Mouse (Mus musculus): ENCODE data around the gene Ccdc115. TPM values are rescaled to one million over a fixed set of nuclear protein-coding genes. Genes with fewer than 3 reads are reported as not detected.

Gene Ccdc115
- total RNA-seq (2021): 10 to 100 TPM; 16.7 to 18.7 TPM
- long read RNA-seq, experiment 1, transcript Ccdc115-201 (5 exons, 1,705 nt): major isoform, 33 of 33 reads
- long read RNA-seq, experiment 1, partial matches to known transcripts: 0 of 33 reads
- long read RNA-seq, experiment 1, other reads (novel, unspliced or antisense): 0 of 33 reads
- long read RNA-seq, experiment 2, transcript Ccdc115-201 (5 exons, 1,705 nt): major isoform, 24 of 28 reads
- long read RNA-seq, experiment 2, partial matches to known transcripts: 3 of 28 reads
- long read RNA-seq, experiment 2, other reads (novel, unspliced or antisense): 1 of 28 reads

DNA sequence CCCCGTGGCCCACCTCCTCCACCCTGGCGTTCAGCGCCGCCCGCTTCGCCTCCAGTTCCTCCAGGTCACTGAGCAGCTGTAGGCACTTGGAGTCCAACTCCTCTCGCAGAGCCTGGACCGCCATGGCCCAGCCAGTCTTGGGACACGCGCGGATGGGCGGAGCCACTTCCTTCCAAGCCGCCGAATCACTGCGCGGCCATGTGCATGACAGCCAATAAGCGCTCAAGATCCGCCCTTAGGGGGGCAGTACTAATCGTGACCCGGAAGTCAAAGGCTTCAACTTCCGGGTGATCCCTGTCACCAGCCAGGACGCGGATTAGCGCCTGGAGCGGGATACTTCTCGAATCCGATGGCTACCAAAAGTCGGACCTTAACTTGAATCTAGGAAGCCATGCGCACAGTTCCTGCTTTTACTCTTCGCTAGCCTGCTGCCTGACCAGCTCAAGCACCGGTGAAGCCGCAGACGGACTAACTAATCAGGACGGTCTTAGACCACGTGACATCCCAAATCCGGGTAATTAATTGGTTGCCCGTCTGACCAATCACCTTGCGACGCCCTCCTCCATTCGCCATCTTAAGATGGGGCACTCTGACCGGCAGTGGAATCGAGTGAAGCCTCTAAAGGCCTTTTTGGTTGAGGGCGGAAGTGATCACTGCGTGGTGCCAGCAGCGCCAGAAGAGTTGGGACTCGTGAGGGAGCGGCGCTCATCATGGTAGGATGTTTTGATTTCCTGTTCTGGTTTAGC is at the start of gene Ccdc115, which contains the start of gene Imp4:
TSS of gene Ccdc115 (minus strand) at position 458 of the 746 bp plus-strand sequence.
TSS of gene Imp4 (plus strand) at position 637 of the 746 bp plus-strand sequence.
- intact Hi-C loops (cut with DNase I): no loop called here
- DNase-seq (ENCODE audit: low spot score in 2 of 2): peak; percentile 95 to 98

DNA sequence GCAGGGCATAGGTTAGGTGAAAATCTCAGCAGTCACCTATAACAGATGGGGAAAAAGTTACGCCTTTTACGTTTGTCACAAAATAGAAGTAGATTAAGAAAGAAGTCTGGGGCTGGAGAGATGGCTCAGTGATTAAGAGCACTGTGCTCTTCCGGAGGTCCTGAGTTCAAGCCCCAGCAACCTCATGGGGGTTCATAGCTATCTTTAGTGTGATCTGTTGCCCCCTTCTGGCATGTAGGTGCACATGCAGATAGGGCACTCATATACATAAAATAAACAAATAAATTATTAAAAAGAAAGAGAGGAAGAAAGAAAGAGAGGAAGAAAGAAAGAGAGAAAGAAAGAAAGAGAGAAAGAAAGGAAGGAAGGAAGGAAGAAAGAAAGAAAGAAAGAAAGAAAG is 47.9 kb upstream of the Ccdc115 start:
- no peak for DNase-seq (ENCODE audit: low spot score in 2 of 2)
- intact Hi-C loops (cut with DNase I): no loop called here

- intact Hi-C loops (cut with DNase I): no loop called here
- DNase-seq (ENCODE audit: low spot score in 2 of 2): peak; percentile 65 to 70
Observed at GRCm38 (mm10) chr1:34485461-34486188, 46.2 kb upstream of the Ccdc115 start.

DNA sequence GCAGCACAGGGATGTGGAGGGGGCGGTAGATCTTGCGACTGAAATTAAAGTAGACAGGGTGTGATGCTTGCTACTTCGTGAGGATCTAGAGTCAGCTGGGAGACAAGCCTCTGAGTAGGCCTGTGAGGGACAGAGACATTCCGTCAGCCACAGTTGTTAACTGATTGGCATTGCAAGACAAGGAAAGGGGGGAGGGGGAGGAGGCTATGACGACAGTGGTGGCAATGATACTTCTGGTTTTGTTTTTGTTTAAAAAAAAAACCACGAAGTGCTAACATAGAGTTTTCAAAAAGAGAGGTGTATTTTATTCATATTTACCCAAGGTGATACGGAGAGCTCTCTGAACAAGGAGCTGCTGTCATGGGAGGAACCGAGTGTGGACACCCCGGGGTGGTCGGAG is 45.0 kb upstream of the Ccdc115 start:
- intact Hi-C loops (cut with DNase I): no loop called here
- DNase-seq (ENCODE audit: low spot score in 2 of 2): no peak

DNA sequence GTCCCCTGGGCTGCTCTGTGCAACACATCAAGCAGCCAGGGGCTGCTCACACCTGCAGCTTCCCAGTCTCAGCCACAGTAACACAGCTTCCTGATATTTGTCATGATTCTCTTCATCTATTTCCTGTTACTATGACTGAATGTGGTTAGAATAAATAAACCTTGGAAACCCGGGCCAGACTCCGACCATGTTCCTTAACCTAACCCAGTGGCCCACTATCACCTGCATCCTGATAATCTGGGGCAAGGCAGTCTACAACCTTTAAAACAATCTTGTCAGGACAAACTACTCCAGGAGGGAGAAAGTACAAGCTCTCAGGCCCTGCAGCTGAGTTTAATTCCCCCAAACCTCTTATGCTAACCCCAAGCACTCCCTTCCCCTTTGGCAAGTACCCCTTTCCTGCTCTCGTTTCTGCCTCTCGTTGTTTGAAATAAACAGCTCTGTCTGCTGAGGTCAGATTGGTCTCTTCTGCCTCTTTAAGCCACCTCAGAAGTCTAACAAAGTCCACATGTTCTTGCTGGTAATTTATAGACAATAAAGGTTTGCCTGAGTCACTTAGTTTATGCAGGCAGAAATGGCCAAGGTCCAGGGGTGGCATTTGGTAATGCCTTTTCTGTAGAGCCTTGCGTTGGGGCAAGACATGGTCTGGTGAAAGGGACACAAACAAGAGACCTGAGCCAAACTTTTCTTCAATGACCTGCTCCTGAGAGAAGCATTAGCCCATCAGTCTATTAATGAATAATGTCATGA is 42.6 kb upstream of the Ccdc115 start:
- intact Hi-C loops (cut with DNase I): no loop called here
- no peak for DNase-seq (ENCODE audit: low spot score in 2 of 2)

- intact Hi-C loops (cut with DNase I): no loop called here
- no peak for DNase-seq (ENCODE audit: low spot score in 2 of 2)
Observed at GRCm38 (mm10) chr1:34480801-34481200, 41.3 kb upstream of the Ccdc115 start.

GRCm38 (mm10) chr1:34478891-34479655 is 39.6 kb upstream of the Ccdc115 start:
- intact Hi-C loops (cut with DNase I): no loop called here

DNA sequence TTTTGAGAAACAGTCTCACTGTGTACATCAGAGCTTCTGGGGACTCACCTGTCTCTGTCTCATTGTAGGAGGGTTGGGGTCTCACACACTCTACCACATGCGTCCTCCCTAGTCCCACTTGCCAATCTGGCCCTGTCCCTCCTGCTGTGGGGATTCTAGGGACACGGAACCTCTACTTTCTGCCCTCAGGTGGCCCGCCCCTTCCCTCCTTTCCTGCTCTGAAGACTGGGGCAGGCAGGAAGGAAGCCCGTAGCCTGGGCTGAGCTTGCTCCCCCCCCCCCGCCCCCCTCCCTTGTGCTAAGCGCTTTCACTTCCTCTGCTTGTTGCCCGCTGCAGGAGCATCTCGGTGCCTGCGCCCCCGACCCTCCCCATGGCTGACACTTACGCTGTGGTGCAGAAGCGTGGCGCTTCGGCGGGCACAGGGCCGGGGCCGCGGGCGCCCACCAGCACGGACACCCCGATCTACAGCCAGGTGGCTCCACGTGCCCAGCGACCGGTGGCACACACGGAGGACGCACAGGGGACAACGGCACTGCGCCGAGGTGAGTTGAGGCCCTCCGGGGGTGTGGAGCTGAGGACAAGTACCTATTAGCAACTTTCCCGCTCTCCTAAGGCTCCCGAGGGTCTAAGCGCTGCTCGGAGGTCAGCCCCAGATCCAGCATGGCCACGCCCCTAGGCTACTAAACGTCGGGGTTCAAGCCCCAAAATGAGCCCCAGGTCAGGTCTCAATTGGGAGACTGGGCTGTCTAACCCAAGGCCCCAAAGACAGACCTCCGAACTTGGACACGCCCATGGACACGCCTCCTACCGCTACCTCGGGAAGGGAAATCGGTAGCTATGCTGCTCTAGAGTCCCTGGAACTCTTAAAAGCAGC is 33.2 kb upstream of the Ccdc115 start:
- DNase-seq (ENCODE audit: low spot score in 2 of 2): no peak
- intact Hi-C loops (cut with DNase I): no loop called here

More at GRCm38 (mm10) chr1:34478891-34479655, 39.6 kb upstream of the Ccdc115 start:
- no peak for DNase-seq (ENCODE audit: low spot score in 2 of 2)

DNA sequence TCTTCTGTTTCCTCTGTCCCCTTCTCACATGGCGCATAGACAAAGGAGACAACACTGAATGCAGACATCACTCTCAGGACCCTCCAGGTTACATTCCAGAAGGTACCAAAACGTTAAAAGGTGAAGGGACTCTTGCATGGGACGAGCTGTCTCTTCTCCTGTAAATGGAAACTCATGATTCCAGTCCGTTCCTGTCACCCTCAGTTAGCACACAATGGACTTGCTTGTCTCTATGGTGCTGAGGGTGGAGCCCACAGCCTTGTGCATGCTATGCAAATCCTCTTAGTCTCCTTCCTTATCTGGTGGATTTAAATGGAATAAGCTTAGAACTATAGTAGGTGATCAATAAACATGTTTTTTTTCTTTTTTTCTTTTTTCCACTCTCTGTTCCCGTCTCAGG is 30.3 kb upstream of the Ccdc115 start:
- DNase-seq (ENCODE audit: low spot score in 2 of 2): no peak
- intact Hi-C loops (cut with DNase I): no loop called here

GRCm38 (mm10) chr1:34468500-34468899 is 29.0 kb upstream of the Ccdc115 start:
- intact Hi-C loops (cut with DNase I): no loop called here

GRCm38 (mm10) chr1:34468051-34468450 is 28.6 kb upstream of the Ccdc115 start:
- no peak for DNase-seq (ENCODE audit: low spot score in 2 of 2)
- intact Hi-C loops (cut with DNase I): no loop called here

More at GRCm38 (mm10) chr1:34468500-34468899, 29.0 kb upstream of the Ccdc115 start:
- DNase-seq (ENCODE audit: low spot score in 2 of 2): no peak

- no peak for DNase-seq (ENCODE audit: low spot score in 2 of 2)
- intact Hi-C loops (cut with DNase I): no loop called here
Observed at GRCm38 (mm10) chr1:34465445-34465844, 26.0 kb upstream of the Ccdc115 start.

GRCm38 (mm10) chr1:34464310-34464817 is 24.9 kb upstream of the Ccdc115 start:
- DNase-seq (ENCODE audit: low spot score in 2 of 2): no peak
- intact Hi-C loops (cut with DNase I): no loop called here

DNA sequence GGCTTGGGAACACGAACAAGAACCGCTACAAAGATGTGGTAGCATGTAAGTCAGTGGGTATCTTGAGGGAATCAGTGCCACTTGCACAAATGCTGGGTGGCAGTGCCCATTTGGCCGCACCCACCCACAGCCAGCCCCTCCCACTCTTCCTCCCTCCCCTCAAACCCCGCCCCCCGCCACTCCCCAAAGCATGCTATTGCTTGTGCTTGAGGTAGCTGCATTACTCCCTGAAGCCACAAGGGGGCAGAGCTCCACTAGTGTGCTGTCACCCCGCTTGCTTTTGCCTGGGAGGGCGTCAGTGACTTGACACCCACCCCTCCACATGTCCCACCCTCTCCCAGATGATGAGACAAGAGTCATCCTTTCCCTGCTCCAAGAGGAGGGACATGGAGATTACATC is 23.3 kb upstream of the Ccdc115 start:
- peak; percentile 59 to 77 for DNase-seq (ENCODE audit: low spot score in 2 of 2)
- intact Hi-C loops (cut with DNase I): no loop called here

DNA sequence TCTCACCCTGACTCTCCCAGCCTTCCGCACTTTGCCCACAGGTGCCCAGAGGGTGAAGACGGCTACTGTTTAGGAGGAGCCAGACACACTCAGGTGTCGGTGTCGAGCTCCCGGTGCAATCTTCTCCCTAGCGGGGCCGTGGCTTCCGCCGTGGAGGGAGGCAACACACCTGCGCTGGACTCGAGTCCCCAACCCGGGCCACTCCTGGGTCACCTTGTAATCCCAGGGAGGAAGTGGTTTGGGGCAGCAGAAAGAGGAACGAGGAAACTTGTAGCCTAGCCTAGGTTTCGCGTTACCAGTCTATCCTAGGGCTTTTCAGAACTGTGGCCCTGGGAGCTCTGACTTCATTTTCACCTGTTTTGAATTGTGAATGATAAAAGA is 20.6 kb upstream of the Ccdc115 start:
- DNase-seq (ENCODE audit: low spot score in 2 of 2): no peak
- intact Hi-C loops (cut with DNase I): no loop called here

GRCm38 (mm10) chr1:34459284-34460060 is 20.0 kb upstream of the Ccdc115 start, which contains the start of gene Ptpn18:
Ptpn18 (plus strand) TSS chr1:34459762.
- intact Hi-C loops (cut with DNase I): no loop called here
- peak; percentile 81 to 89 for DNase-seq (ENCODE audit: low spot score in 2 of 2)

DNA sequence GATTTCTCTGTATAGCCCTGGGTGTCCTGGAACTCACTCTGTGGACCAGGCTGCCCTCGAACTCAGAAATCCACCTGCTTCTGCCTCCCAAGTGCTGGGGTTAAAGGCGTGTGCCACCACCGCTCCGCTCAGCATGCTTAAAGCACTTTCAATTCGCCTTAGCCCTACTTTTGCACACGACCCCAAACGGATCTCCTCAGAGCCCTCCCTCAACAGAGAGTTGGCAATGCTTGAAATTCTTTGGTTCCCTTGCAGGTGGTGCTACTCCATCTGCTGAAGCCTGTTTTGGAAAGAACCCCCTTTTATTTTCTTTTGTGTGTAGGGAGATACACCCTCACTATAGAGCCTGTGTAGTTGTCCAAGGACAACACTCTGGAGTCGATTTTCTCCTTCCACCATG is 19.0 kb upstream of the Ccdc115 start:
- no peak for DNase-seq (ENCODE audit: low spot score in 2 of 2)
- intact Hi-C loops (cut with DNase I): no loop called here
